Mouse (Mus musculus) liver, adult 2 months (tissue): ENCODE data around the gene Selenoh. TPM values are rescaled to one million over a fixed set of nuclear protein-coding genes. Genes with fewer than 3 reads are reported as not detected.
A peak's percentile ranks its signal among the peaks of the same experiment; 100 is the strongest.

Source experiments
- DNase-seq: peaks from one replicate; pipeline ENCODE4 v3.0.0-alpha.2; 2011; ENCODE audit warnings: low read depth, low spot score; ENCODE audit errors: extremely low read depth
- H3K27ac ChIP-seq: fragments of 200-500 bp; replicated peaks from 2 replicates; pipeline ENCODE4 v1.5.1; 2012; ENCODE audit warnings: low read depth, mild to moderate bottlenecking, control low read depth, inconsistent platforms, low read length; ENCODE audit not compliant: insufficient read depth
- H3K27me3 ChIP-seq: fragments of 200-500 bp; 2 replicates; pipeline ENCODE4 v1.6.1; 2012; ENCODE audit warnings: mild to moderate bottlenecking, moderate library complexity, low read length, inconsistent platforms; ENCODE audit not compliant: control insufficient read depth, insufficient read depth
- H3K36me3 ChIP-seq: fragments of 200-500 bp; 2 replicates; pipeline ENCODE4 v1.6.1; 2012; ENCODE audit warnings: low read length, inconsistent platforms; ENCODE audit not compliant: control insufficient read depth, insufficient read depth
- H3K4me1 ChIP-seq: fragments of 200-500 bp; 2 replicates; pipeline ENCODE4 v1.6.1; 2011; ENCODE audit warnings: low read length; ENCODE audit not compliant: control insufficient read depth, insufficient read depth
- H3K4me3 ChIP-seq: fragments of 200-500 bp; 2 replicates; pipeline ENCODE4 v1.5.1; 2011; ENCODE audit warnings: low read depth, mild to moderate bottlenecking, control low read depth, low read length, moderate library complexity; ENCODE audit not compliant: insufficient read depth
- H3K79me2 ChIP-seq: fragments of 200-500 bp; 2 replicates; pipeline ENCODE4 v1.6.1; 2012; ENCODE audit warnings: inconsistent platforms, mild to moderate bottlenecking, low read length, moderate library complexity; ENCODE audit not compliant: control insufficient read depth, insufficient read depth
- H3K9ac ChIP-seq: fragments of 200-500 bp; 2 replicates; pipeline ENCODE4 v1.6.1; 2012; ENCODE audit warnings: low read depth, mild to moderate bottlenecking, control low read depth, inconsistent platforms, low read length
- CTCF ChIP-seq: fragments of 200-500 bp; IDR thresholded peaks from 2 replicates; pipeline ENCODE4 v1.5.1; 2011; ENCODE audit warnings: low read depth, low read length, control low read depth
- POLR2A ChIP-seq: fragments of 200-500 bp; IDR thresholded peaks from 2 replicates; pipeline ENCODE4 v1.6.1; 2011; ENCODE audit warnings: low read length, control low read depth; ENCODE audit not compliant: insufficient read depth; ENCODE audit errors: extremely low read depth
- WGBS: fragments of 180-500 bp; shearing (Covaris S2); methylation state at CpG from one replicate; pipeline ENCODE4 v1.1.7; 2018; 5-methylcytosine and 5-hydroxymethylcytosine counted together
- polyA plus RNA-seq: library from polyadenylated mRNA; depleted of rRNA; stranded (reverse); fragments of >200 nt; gene quantifications from 2 replicates; pipeline ENCODE4 v1.2.3, GENCODE M21; 2012
- total RNA-seq: library from RNA; depleted of rRNA; stranded (reverse); fragments of >200 nt; gene quantifications from 2 replicates; pipeline ENCODE4 v1.2.3, GENCODE M21; 2014

Gene Selenoh
- total and polyA plus RNA-seq, 2 experiments, result 19.6 to 27.3 TPM

GRCm38 (mm10) chr2:84695007-84695695, 24.6 kb upstream of the Selenoh start:
- 95% methylated on average over 5 of the region's 5 CpGs for WGBS
- Histone ChIP-seq H3K27me3 (no peaks in the 10 kb centered on the region), H3K4me3 (no peak overlapping the region), H3K36me3 (peaks cover 58% of the 10 kb centered on the region), H3K4me1 (no peaks in the 10 kb centered on the region), H3K27ac (no peak overlapping the region), H3K79me2 (no peaks in the 10 kb centered on the region), H3K9ac (no peak overlapping the region)
- TF ChIP-seq POLR2A, result no peak
- TF ChIP-seq CTCF, result no peak
- DNase-seq, result no peak

GRCm38 (mm10) chr2:84690050-84690449, 19.5 kb upstream of the Selenoh start:
- no peak for DNase-seq
- H3K36me3 ChIP-seq, result peaks cover 75% of the 10 kb centered on the region
- no peak overlapping the region for H3K4me3 ChIP-seq
- H3K9ac ChIP-seq, result no peak overlapping the region
- 92% methylated on average over 12 of the region's 12 CpGs for WGBS
- no peaks in the 10 kb centered on the region for H3K79me2 ChIP-seq
- no peak overlapping the region for H3K27ac ChIP-seq
- no peaks in the 10 kb centered on the region for H3K27me3 ChIP-seq
- no peaks in the 10 kb centered on the region for H3K4me1 ChIP-seq
- TF ChIP-seq POLR2A, result no peak
- no peak for TF ChIP-seq CTCF

- H3K4me3 ChIP-seq, result no peak overlapping the region
- 90% methylated on average over 2 of the region's 2 CpGs for WGBS
- H3K4me1 ChIP-seq, result no peaks in the 10 kb centered on the region
- no peak overlapping the region for H3K9ac ChIP-seq
- H3K27me3 ChIP-seq, result no peaks in the 10 kb centered on the region
- no peak overlapping the region for H3K27ac ChIP-seq
- TF ChIP-seq POLR2A, result no peak
- TF ChIP-seq CTCF, result no peak
- DNase-seq, result no peak
- H3K79me2 ChIP-seq, result no peaks in the 10 kb centered on the region
- H3K36me3 ChIP-seq, result peaks cover 63% of the 10 kb centered on the region
Observed at GRCm38 (mm10) chr2:84688080-84688844, 17.7 kb upstream of the Selenoh start.

- no peaks in the 10 kb centered on the region for H3K27me3 ChIP-seq
- no peak for DNase-seq
- no peak overlapping the region for H3K9ac ChIP-seq
- TF ChIP-seq CTCF (no peak), POLR2A (no peak)
- WGBS, result 76% methylated on average over 6 of the region's 6 CpGs
- peaks cover 24% of the 10 kb centered on the region for H3K36me3 ChIP-seq
- H3K79me2 ChIP-seq, result peaks cover 6% of the 10 kb centered on the region; the same call in 1 of the 2 replicates
- H3K4me1 ChIP-seq, result no peaks in the 10 kb centered on the region; the same call in 1 of the 2 replicates
- no peak overlapping the region for H3K4me3 ChIP-seq
- H3K27ac ChIP-seq, result no peak overlapping the region
Observed at GRCm38 (mm10) chr2:84682605-84683183, 12.1 kb upstream of the Selenoh start.

DNA sequence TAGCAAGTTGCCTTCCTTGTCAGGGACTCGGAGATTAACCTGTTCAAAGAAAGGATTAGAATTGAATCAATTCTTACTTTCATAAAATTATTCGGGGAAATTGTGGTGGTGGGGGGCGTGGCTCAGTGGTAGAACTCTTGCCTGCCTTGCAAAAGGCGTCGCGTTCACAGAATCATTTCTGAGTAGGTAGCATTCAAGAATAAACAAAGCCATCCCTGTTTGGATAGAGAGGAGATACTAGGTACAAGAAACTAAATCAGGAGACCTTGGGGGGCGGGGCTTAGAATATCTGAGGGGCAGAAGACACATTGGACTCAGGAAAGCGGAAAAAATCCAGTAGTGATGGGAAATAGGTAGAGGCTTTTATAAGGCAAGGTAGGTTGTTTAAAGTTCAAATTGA, 8.4 kb upstream of the Selenoh start, which contains the start of gene Tmx2:
Tmx2 (minus strand) TSS at position 125 of the 400 bp plus-strand sequence.
- Histone ChIP-seq H3K4me1 (peaks cover 1% of the 10 kb centered on the region; the same call in 1 of the 2 replicates), H3K36me3 (peaks cover 17% of the 10 kb centered on the region), H3K4me3 (peak within 1 kb of the TSS; percentile 98), H3K27ac (no peak within 1 kb of the TSS), H3K27me3 (no peaks in the 10 kb centered on the region), H3K9ac (peak within 1 kb of the TSS; percentile 89), H3K79me2 (peaks cover 6% of the 10 kb centered on the region; the same call in 1 of the 2 replicates)
- WGBS, result 14% methylated on average over 8 of the region's 8 CpGs
- no peak for TF ChIP-seq CTCF
- TF ChIP-seq POLR2A, result no peak
- DNase-seq, result no peak
